Mouse (Mus musculus): ENCODE data around the gene Drc7.

Gene Drc7

DNA sequence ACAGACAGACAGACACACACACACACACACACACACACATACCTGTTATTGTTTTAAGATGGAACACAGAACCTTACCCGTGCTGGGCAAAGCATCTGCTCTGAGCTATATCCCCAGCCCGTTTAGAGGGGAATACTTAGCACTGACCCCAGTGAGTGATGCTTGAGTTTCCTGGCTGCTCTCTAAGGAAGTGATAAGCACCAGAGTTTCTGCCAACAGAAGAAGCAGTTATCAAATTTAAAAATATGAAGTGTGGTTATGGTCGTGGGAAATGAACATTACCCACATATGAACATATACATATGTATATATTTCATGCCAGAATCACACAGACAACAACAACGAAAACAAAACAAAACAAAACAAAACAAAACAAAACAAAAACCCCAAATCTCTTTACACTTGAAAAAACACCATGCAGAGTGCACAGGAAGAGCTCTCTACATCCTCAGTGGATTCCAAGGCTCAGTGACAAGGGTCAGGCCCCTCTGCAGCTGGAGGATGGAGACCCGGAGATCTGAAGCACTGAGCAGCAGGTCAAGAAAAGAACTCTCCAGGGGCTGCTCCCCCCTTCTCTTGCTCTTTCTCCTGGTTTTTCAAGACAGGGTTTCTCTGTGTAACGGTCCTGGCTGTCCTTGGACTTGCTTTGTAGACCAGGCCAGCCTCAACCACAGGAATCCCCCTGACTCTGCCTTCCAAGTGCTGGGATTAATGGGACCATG is 5.1 kb downstream of the Drc7 start:
- no peak for DNase-seq (ENCODE audit: low read depth, low spot score)

DNA sequence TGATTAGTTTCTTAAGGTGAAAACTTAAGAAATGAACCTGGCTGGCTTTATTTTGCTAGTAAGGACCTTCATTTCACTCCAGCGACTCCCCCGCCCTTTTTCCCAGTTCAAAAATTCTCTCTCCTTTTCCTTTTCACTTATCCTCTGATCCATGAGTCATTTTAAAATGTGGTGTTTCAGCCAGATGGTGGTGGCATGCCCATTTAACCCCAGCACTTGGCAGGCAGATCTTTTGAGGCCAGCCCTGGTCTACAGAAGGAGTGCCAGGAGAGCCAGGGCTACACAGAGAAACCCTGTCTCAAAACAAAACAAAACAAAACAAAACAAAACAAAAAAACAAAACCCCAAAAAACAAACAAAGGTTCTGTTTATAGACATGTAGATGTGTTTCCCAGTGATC is 9.6 kb downstream of the Drc7 start:
- DNase-seq (ENCODE audit: low read depth, low spot score), result no peak

DNA sequence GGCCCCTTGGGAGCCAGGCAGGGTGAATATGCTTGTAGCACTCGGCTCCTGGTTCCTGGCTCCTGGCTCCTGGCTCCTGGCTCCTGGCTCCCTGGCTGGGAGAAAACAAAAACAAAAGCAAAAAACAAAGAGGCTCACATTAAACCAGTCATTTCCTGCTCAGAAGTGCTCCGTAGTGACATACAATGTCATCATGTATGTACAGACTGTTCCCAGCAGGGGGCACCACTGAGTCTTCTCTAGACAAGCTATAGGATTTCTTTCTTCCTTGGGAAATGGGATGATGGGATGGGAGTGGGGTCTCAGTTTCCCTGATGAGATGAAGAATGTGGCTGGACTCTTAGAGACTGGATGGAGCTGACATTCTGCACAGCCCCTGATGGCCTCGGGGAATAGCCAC is 12.7 kb downstream of the Drc7 start:
- DNase-seq (ENCODE audit: low read depth, low spot score), result peak; percentile 10

DNA sequence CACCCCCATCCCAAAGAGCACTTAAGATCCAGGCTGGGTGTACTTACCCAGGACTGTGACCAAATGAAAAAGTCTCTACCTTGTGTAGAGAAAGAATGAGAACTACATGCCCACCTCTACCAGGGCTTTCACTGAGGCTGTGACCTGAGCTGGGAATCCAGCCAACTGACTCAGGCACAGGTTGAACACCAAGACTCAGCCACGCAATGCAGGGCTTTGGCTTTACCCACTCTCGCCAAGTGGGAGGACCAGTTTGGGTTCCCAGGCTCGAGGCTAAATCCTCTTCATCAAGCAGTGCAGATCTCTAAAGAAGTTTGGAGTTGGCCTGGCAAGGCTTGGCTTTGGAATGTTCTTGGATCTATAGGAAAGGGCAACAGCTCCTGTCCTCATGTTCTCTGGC is 20.6 kb downstream of the Drc7 start:
- no peak for DNase-seq (ENCODE audit: low read depth, low spot score)

DNA sequence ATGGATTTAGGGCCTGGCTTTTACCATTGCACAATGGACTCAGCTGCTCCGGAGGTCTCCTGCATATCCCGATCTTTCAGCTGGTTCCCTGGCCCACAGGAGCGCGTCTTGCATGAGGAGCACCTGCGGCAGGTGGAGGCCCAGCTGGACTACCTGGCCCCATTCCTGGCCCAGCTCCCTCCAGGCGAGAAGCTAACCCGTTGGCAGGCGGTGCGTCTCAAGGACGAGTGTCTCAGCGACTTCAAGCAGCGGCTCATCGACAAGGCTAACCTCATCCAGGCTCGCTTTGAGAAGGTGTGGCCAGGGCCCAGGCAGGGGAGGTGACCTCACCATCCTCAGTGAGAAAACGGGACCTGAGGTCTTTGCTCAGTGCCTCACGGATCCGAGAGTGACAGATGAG is 21.2 kb downstream of the Drc7 start:
- DNase-seq (ENCODE audit: low read depth, low spot score), result no peak

DNA sequence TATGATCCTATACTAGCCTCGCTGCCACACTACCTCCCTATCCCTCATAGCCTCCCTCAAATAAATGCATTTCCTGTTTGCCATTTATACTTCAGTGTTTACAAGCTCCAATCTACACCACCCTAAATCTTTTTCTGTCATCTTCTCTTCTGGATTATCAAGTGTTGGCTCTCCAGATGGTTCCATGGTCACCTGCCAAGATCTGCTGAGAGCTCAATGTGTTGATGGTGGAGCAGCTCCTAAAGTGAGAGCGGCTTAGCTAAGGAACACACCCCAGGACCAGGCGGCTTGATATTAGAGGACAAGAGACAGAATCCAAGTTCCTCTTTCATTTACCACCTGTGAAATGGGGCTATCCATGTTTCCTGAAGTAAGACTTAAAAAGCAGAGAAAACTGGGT is 23.2 kb downstream of the Drc7 start:
- no peak for DNase-seq (ENCODE audit: low read depth, low spot score)

DNA sequence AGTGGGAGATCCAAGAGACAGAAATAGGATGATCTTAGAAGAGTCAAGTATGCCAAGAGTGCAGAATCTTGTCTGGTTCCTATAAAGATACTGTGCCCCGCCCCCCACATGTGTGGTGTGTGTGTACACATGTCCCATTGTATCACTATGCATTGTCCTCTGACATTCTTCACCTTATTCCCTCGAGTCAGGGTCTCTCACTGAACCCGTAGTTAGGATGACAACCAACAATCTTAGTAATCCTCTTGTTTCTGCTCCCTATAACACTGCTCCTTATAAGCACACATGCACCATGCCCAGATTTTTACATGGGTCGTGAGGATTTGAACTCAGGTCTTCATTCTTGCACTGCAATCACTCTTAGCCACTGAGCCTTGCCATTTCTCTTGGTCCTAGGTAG is 24.4 kb downstream of the Drc7 start:
- DNase-seq (ENCODE audit: low read depth, low spot score), result no peak

DNA sequence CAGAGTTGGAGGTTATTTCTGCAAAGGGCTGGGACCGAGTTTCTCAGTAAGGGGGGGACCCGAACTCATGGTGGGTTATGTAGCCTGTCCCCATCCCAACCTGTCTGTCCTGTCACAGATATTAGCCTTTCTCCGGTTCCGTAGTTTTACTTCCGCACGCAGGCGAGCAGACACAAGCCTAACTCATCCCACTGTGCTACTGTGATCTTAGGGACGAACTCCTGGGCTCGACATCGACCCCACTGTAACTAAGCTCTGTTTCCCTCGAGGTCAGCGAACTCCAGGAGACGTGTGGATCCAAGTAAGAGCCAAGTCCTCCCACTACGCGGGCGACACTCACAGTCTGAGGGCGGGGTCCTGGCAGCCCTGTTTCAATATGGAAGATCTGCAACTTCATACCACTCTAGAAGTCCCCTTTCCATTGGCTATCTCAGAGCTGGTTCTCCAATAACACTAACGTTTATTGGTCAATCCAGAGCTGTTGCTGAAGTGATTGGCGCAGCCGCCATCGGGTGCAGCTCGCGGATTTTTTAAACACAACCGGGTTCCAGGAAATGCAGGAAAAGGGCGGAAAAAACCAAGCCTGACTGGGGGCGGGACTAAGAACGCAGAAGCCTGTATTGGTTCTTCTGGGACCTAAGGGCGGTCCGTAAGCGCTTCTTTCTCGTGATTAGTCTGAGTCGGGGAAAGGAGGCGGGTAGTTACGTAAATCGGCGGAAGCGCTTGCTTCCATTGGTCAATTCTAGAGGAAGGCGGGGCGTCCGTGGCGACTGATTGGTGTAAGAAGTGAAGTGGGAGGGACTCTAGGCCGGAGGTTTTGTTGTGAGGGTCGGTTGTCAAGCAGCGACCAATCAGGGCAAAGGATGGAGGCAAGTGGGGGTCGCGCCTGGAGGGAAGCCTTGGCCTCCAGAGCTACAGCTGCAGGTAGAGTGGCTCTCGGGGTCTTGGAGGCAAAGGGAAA is 25.8 kb downstream of the Drc7 start, which contains the start of gene Katnb1:
Gene Katnb1, plus strand, starts transcription at position 806 of the 961 bp plus-strand sequence.
- peak; percentile 100 for DNase-seq (ENCODE audit: low read depth, low spot score)

DNA sequence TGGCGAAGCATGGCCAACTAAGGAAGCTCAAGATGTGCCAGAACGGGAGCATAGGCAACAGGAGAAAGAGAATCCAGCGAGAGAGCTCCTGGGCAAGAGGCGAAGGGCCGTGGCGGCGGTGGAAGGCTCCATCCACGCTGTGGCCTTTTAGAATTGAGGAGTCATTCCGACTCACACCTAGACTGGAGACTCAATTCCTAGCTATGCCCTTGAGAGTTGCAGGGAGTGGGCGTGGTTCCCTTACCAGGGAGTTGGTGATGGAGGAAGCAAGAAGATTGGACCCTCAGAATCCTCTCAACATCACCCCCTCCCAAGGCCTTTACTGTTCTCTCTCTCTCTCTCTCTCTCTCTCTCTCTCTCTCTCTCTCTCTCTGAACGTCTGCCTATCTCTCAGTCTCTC is 26.7 kb downstream of the Drc7 start:
- no peak for DNase-seq (ENCODE audit: low read depth, low spot score)

DNA sequence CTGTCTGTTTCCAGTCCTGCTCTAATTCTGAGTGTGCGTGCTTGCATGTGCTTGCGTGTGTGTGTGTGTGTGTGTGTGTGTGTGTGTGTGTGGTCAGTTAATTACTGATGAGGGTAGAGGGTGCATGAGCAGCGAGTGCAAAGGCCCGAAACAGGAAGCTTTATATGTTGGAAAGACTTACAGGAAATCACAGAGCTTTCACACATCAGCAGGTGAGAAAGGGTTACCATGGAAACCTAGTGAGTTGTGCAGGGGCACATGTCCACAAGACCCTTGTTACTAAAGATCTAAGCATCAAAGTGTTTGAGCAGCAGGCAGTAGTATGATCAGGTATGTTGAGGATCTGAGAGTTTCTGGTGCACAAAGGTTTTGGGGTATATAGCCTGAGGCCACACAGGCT is 29.4 kb downstream of the Drc7 start:
- no peak for DNase-seq (ENCODE audit: low read depth, low spot score)

DNA sequence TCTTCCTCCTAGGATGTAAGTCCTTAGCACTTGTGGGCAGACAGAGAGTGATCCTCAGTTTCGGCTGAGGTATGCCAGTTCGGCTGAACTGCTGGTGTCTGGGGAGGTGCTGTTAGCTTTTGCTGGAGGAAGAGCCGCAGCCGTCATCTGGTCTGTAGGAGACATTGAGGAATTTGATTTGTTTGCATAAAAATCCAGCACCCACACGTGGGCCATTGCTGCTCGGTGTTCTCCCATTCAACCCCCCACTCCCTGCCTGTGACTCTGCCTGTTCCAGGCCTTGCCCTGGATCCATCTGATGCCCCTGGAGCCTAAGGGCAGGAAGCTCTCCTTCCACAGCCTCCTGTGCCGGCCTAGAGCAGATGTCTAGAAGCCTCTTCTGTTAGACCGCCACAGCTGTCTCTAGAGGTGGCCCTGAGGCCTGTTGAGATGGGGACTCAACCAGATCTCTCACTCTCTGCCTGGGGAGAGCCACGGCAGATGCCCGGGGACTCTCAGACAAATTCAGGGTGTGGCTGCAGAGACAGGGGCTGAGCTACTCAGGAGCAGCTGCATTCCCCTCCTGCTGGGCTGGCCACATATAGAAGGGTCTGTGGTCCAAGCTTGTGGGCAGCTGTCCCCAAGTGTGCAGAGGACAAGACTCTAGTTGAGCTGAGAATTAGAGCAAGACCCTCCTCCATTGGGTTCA is 30.0 kb downstream of the Drc7 start:
- DNase-seq (ENCODE audit: low read depth, low spot score), result no peak

DNA sequence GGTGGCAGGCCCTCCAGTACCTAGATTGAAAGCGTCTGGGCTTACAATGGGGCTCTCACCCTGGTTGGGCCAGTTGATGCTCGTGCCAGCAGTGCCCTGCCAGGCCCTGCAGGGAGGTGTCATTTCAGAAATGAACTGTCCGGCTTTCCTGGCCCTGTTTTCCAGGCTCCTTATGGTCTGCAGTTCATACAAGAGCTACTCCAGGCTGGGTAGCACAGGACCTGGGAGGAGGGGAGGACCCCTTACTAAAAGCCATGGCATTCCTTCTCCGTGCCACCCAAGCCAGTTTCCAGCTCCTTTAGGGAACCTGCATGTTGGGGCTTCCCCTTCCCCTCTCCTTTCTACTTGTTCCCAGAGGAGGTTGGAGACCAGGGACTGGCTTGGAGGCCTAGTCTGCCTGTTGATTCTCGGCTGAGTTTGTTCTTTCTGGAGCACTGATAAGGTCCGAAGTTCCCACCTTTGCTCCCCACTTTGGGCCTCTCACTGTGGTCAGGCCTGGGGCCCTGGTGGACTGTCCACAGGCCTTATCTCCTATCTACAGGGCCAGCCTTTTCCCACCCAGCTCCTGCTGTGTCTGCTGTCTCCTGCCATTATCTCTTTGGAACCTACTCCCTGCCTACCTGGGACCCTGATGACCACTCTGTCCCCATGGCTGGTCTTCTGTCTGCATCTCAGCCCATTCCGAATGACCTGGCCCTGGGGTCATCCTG is 30.7 kb downstream of the Drc7 start:
- no peak for DNase-seq (ENCODE audit: low read depth, low spot score)

DNA sequence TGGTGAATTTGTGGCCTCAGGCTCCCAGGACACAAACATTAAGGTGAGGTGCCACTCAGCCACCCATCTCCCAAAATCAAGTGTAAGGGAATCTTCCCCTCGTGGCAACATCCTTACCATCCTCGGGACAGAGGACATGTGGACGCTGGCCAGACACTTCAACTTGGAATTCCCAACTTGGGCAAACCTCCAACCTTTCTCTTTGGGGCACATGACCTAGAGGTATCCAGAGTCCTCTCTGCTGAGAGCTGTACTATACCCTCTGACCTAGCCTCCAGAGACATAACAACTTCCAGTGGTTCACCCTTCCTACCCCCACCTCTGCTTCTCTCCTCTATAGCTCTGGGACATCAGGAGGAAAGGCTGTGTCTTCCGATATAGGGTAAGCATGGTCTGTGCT is 38.7 kb downstream of the Drc7 start:
- DNase-seq (ENCODE audit: low read depth, low spot score), result no peak

DNA sequence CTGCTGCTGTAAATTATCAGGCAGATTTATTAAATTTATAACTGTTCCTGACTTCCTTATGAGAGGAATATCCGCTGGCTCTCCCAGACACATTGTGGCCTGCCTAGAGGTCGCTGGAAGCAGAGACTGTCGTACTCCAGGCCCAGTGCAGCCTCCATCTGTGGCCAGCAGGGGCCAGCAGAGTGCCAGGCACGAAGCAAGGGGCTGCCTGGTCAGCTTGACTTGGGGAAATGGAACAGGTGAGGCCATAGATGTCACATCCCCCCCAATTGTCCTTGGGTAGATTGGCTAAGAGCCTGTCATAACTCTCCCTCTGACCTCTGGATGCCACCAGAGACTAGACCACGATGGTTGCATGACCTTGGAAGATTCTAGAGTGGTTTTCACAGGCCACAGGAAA is 44.1 kb downstream of the Drc7 start:
- no peak for DNase-seq (ENCODE audit: low read depth, low spot score)

DNA sequence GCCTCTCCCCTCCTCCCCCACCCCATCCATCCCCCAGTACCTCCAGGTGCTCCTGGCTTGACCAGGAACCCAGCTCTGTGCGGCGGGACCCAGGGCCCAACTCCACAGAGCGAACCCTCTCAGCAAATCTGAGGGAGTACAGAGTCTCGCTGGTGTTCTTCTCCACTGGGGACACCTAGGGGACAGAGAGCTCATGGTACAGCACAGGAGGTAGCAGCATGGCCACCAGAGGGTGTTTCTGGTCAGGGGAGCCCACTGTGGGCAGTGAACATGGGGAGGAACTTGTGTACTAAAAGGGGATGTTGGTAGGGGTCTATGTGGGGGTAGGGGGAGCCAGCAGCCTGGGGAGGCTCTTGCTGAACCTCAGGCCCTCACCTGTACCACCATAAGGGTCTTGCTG is 47.1 kb downstream of the Drc7 start:
- DNase-seq (ENCODE audit: low read depth, low spot score), result no peak

DNA sequence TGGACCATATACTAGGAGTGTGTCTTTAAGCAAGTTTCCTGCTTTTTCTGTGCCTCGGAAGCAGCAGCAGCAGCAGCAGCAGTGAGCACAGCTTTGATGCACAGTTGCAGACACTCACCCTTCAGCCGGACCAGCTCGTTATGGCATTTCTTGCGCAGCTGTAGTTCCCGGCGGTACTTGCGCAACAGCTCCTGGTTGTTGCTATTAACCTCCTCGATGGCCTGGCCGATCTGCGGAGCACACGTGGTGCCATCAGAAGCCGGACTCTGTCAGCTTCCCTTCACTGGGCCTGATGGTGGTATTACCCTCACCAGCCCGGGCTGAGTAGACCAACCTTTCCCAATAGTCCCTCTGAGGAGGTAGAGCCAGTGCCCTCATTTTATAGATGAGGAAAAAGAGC is 52.4 kb downstream of the Drc7 start:
- no peak for DNase-seq (ENCODE audit: low read depth, low spot score)

DNA sequence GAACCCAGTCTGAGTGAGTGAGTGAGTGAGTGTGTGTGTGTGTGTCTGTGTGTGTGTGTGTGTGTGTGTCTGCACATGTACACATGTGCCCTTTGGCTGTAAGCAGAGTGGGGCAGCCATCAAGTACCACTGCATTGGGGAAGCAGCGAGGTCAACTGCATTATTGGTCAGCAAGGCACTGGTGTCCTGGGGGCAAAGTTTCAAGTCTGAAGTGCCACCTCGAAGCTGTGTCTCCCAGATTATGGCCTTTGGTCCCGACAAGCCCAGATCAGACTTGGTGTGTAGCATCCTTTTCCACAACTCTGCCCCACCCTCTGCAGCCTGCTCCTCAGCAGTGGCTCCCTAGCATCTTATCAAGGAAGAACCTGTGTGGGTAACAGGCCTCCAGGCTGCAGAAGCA is 57.7 kb downstream of the Drc7 start:
- DNase-seq (ENCODE audit: low read depth, low spot score), result no peak

DNA sequence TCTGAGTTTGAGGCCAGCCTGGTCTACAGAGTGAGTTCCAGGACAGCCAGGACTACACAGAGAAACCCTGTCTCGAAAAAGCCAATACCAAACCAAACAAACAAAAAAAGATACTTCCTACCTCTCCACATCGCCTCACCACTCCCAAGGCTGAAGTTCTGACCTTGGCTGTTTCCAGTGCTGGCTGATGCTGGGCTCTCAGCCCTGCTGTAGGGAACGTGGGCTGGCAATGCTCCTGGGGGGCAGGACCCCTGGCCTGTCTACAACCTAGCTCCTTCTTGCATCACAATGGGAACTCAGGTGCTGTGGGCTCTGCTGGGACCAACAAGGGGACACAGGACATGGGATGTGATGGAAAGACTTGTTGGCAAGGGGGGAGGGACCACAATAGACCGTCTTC is 58.2 kb downstream of the Drc7 start:
- no peak for DNase-seq (ENCODE audit: low read depth, low spot score)

DNA sequence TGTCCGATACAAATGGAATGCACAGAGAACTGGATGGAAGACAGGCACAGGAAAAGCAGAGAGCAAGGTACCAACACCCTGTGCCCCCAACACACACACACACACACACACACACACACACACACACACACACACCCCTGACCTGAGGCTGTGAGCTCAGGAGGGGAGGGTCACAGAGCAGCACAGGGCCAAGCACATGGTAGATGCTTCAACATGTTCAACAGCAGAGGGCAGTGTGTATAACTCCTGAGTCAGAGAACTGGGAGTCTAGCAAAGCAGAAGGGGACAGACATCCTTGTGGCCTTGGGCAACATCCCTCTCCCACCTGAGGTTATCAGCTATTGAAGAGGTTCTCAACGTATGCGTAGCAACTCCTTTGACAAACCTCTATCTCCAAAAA is 58.8 kb downstream of the Drc7 start:
- no peak for DNase-seq (ENCODE audit: low read depth, low spot score)

DNA sequence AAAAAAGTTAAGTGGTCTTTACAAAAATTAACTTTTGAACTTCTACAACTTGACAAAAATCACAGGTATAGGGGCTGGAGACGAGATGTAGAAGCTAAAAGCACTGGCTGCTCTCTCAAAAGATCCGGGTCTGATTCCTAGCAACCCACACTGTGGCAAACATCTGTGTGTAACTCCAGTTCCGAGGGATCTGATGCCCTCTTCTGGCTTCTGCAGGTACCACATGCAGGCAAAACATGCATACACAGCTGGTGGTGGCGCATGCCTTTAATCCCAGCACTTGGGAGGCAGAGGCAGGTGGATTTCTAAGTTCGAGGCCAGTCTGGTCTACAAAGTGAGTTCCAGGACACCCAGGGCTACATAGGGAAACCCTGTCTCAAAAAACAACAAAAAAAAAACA is 68.6 kb downstream of the Drc7 start:
- no peak for DNase-seq (ENCODE audit: low read depth, low spot score)

DNA sequence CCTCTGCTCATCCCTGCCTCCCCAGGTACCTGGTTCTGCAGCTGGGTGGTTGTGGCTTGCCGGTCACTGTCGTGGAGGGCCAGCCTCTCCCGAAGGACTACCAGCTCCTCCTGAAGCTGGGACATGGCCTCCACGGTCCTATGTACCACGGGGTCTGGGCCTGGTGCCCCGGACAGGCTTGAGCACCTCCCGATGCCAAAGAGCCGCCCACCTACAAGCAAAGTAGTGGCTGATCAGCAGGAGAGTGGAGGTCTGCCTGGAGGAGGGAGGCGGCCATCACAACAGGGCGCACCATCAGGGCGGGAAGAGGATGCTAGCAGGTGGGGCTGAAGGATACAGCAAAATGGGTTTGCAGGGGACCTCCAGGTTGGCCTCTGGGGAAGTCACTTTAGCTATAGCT is 71.6 kb downstream of the Drc7 start:
- DNase-seq (ENCODE audit: low read depth, low spot score), result no peak

DNA sequence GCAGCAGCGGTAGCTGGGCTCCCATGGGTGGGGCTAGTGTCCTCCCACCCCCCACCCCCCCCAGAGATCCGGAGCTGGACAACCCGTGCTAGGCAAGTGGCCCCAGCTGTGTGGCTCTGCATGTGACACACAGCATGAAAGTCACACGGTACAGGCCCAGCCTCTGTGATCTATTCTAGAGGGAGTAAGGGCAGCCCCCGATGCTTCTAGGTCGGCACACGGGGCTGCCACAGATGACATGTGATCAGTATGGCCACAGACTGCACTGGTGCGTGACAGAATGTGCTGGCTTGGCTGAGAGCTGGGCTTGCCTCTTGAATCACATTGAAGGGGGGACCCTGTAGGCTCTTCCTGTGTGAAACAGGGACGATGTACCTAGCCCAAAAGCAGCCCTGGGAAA is 72.8 kb downstream of the Drc7 start:
- DNase-seq (ENCODE audit: low read depth, low spot score), result no peak
